Mouse (Mus musculus): ENCODE measurements at regions not wholly inside any gene's neighbourhood (a gene's known extent, or its start where the extent isn't known, plus 50 kb on each side); places are given as distances from the start of the nearest gene placed in this dataset.

DNA sequence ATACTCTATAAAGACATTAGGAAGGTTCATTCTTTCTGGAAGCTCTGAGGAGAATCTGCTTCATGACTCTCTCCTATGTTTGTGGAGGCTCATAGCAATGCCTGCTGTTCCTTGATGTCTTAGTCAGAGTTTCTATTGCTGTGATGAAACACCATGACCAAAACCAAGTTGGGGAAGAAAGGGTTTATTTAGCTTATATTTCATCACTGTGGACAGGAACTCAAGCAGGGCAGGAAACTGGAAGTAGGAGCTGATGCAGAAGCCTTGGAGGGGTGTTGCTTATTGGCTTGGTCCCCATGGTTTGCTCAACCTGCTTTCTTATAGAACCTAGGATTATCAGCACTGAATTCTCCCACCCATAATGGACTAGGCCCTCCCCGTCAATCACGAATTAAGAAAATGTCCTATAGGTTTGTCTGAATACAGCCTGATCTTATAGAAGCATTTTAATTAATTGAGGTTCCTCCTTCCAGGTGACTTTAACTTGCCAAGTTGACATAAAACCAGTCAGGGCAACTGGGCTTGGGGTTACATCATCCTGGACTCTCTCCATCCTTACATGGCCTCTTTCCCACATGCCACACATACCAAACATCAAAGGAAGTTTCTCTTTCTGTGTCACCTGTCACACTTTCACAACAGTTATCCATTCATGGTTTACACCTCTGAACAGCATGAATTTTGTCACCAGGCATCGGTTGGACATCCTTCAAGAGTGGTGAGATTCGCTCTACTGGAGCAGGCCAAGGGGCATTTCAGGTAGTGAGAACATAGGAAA lies 85.3 kb upstream of the Serp2 start:
- H3K36me3 ChIP-seq (ENCODE audit: insufficient read depth), result no peaks in the 10 kb centered on the region
- H3K4me1 ChIP-seq (ENCODE audit: insufficient read depth), result no peaks in the 10 kb centered on the region
- H3K27ac ChIP-seq (ENCODE audit: low read depth), result no peak overlapping the region
- H3K4me3 ChIP-seq (ENCODE audit: low read depth, low read length), result no peak overlapping the region
- no peaks in the 10 kb centered on the region for H3K9me3 ChIP-seq (ENCODE audit: low read depth, low read length)
- DNase-seq, result no peak
- 86% methylated on average over 4 of the region's 4 CpGs for WGBS
- no peak overlapping the region for H3K9ac ChIP-seq
- H3K4me2 ChIP-seq, result no peak overlapping the region
- no peaks in the 10 kb centered on the region for H3K27me3 ChIP-seq (ENCODE audit: insufficient read depth, low read length)
- no peak for ATAC-seq (ENCODE audit: insufficient read depth)
- no peak for TF ChIP-seq CTCF (IDR thresholded peaks at IDR 0.05; ENCODE audit: low read depth)

DNA sequence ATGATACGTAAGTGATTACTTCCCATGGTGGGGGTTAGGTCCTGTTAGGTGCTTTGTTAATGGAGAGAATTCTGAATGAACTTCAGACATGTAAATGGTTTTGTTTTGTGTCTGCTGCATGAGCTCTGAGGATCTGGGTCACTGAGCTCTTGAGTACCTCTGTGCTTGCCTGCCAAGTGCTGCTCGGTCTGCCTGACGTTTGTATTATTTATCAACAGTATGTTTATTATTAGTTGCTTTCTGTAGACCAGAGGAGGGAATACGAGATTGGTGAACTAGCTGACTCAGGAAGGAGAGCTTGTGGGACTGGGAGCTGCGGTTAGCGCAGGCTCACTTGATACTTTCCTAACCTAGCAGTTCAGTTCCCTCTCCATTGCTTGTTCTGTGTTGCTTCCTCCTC lies 76.5 kb upstream of the Serp2 start:
- no peak overlapping the region for H3K4me3 ChIP-seq (ENCODE audit: low read depth, low read length)
- no peaks in the 10 kb centered on the region for H3K27me3 ChIP-seq (ENCODE audit: insufficient read depth, low read length)
- H3K4me2 ChIP-seq, result no peak overlapping the region
- no peaks in the 10 kb centered on the region for H3K9me3 ChIP-seq (ENCODE audit: low read depth, low read length)
- no peak for DNase-seq
- no peak for TF ChIP-seq CTCF (IDR thresholded peaks at IDR 0.05; ENCODE audit: low read depth)
- peaks cover 7% of the 10 kb centered on the region; the same call in 1 of the 2 replicates for H3K4me1 ChIP-seq (ENCODE audit: insufficient read depth)
- H3K9ac ChIP-seq, result no peak overlapping the region
- no peaks in the 10 kb centered on the region for H3K36me3 ChIP-seq (ENCODE audit: insufficient read depth)
- ATAC-seq (ENCODE audit: insufficient read depth), result no peak
- H3K27ac ChIP-seq (ENCODE audit: low read depth), result no peak overlapping the region
- 48% methylated on average over 6 of the region's 6 CpGs for WGBS

DNA sequence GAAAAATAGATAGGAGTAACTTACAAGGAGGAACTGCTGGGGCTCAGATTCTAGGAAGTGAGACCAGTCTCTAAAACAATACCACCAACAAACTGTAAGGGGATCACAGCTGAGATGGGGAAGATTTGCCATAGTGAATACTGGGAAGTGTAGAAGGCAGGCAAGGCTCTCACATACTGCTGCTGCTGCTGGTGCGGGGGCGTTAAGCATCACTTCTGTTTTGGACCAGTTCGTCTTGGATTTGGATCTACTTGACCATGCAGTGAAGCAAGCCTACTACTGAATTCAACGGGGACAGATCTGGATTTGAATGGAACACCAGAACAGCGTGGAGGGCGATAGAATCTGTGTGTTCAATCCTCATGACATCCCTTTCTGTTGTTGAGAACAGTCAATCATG lies 76.1 kb upstream of the Serp2 start:
- peaks cover 7% of the 10 kb centered on the region; the same call in 1 of the 2 replicates for H3K4me1 ChIP-seq (ENCODE audit: insufficient read depth)
- H3K9ac ChIP-seq, result no peak overlapping the region
- no peak overlapping the region for H3K27ac ChIP-seq (ENCODE audit: low read depth)
- TF ChIP-seq CTCF (IDR thresholded peaks at IDR 0.05; ENCODE audit: low read depth), result no peak
- 72% methylated on average over 6 of the region's 6 CpGs for WGBS
- no peak for ATAC-seq (ENCODE audit: insufficient read depth)
- H3K4me3 ChIP-seq (ENCODE audit: low read depth, low read length), result no peak overlapping the region
- no peak overlapping the region for H3K4me2 ChIP-seq
- H3K27me3 ChIP-seq (ENCODE audit: insufficient read depth, low read length), result no peaks in the 10 kb centered on the region
- no peaks in the 10 kb centered on the region for H3K9me3 ChIP-seq (ENCODE audit: low read depth, low read length)
- DNase-seq, result no peak
- no peaks in the 10 kb centered on the region for H3K36me3 ChIP-seq (ENCODE audit: insufficient read depth)

DNA sequence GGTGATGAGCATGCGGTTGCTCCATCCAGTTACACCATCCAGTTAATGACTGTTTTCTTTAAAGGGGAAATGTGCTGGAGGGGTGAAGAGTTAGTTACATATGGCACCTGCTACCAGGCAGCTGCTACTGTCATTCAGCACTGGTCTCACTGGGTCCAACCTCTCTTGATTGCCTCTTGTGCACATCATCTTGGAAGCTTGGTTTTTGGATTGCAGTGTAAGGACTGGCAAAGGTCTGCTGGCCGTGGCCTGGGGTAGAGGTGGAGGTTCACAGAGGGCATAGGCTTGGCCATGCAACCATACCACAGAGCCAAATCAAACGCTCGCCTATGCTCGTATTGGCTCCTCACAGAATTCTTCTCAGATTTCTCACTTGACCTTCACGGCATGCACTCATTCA lies 75.1 kb upstream of the Serp2 start:
- Histone ChIP-seq H3K27me3 (ENCODE audit: insufficient read depth, low read length) (no peaks in the 10 kb centered on the region), H3K36me3 (ENCODE audit: insufficient read depth) (no peaks in the 10 kb centered on the region), H3K9ac (no peak overlapping the region), H3K4me1 (ENCODE audit: insufficient read depth) (peaks cover 7% of the 10 kb centered on the region; the same call in 1 of the 2 replicates), H3K9me3 (ENCODE audit: low read depth, low read length) (no peaks in the 10 kb centered on the region), H3K27ac (ENCODE audit: low read depth) (no peak overlapping the region), H3K4me3 (ENCODE audit: low read depth, low read length) (no peak overlapping the region), H3K4me2 (no peak overlapping the region)
- TF ChIP-seq CTCF (IDR thresholded peaks at IDR 0.05; ENCODE audit: low read depth), result no peak
- DNase-seq (no peak), ATAC-seq (ENCODE audit: insufficient read depth) (no peak)
- 61% methylated on average over 6 of the region's 6 CpGs for WGBS

DNA sequence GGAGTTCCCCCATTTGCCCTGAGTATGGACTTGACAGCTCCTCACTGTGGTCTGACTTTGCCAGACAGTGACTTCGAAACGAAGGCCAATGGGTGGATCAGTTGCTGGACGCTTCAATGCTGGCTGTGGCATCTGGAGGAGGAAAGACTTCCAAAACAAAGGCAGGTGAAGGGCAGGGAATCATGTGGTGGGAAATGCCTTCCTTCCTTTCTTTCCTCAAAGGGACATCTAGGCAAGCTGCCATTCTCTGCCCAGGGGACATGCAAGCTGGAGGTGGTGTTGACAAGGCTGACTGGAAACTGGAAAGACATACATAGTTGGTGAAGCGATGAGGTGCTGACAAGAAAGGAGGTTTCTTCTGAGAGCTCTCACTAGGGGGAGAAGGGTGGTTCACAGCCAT lies 74.5 kb upstream of the Serp2 start:
- no peak for TF ChIP-seq CTCF (IDR thresholded peaks at IDR 0.05; ENCODE audit: low read depth)
- DNase-seq, result no peak
- Histone ChIP-seq H3K9me3 (ENCODE audit: low read depth, low read length) (no peaks in the 10 kb centered on the region), H3K9ac (no peak overlapping the region), H3K27ac (ENCODE audit: low read depth) (no peak overlapping the region), H3K4me2 (no peak overlapping the region), H3K27me3 (ENCODE audit: insufficient read depth, low read length) (no peaks in the 10 kb centered on the region), H3K4me1 (ENCODE audit: insufficient read depth) (peaks cover 7% of the 10 kb centered on the region; the same call in 1 of the 2 replicates), H3K36me3 (ENCODE audit: insufficient read depth) (no peaks in the 10 kb centered on the region), H3K4me3 (ENCODE audit: low read depth, low read length) (no peak overlapping the region)
- no peak for ATAC-seq (ENCODE audit: insufficient read depth)
- 69% methylated on average over 4 of the region's 4 CpGs for WGBS

DNA sequence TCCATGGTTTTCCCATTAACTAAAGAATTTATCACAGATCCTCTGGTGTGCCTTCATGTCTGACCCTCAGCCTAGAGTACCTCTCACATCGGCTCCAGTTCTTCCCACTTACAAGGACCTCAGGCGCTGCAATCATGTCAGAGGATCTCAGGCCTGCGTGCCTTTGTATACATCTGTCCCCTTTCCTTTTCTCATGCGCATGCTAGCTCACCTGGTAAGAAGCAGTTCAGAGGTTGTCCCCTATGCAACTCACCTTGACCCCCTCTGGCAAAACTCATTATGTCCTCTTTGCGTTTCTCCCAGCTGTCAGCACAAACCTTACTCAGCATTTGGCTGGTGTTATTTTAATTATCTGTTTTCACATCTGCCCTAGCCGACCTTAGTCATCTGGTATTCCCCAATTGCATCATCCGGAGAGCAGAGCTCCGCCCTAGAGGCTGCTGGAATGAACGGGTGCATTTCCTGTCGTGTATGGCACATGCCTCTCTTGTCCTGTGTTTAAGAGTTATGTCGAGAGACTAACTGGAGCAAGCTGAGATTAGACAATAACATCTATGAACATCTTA lies 73.3 kb upstream of the Serp2 start:
- WGBS, result 72% methylated on average over 11 of the region's 11 CpGs
- H3K9ac ChIP-seq, result no peak overlapping the region
- no peak for DNase-seq
- H3K27me3 ChIP-seq (ENCODE audit: insufficient read depth, low read length), result no peaks in the 10 kb centered on the region
- H3K4me2 ChIP-seq, result no peak overlapping the region
- H3K9me3 ChIP-seq (ENCODE audit: low read depth, low read length), result no peaks in the 10 kb centered on the region
- H3K36me3 ChIP-seq (ENCODE audit: insufficient read depth), result no peaks in the 10 kb centered on the region
- TF ChIP-seq CTCF (IDR thresholded peaks at IDR 0.05; ENCODE audit: low read depth), result no peak
- no peak overlapping the region for H3K4me3 ChIP-seq (ENCODE audit: low read depth, low read length)
- no peak for ATAC-seq (ENCODE audit: insufficient read depth)
- peaks cover 16% of the 10 kb centered on the region for H3K4me1 ChIP-seq (ENCODE audit: insufficient read depth)
- no peak overlapping the region for H3K27ac ChIP-seq (ENCODE audit: low read depth)

DNA sequence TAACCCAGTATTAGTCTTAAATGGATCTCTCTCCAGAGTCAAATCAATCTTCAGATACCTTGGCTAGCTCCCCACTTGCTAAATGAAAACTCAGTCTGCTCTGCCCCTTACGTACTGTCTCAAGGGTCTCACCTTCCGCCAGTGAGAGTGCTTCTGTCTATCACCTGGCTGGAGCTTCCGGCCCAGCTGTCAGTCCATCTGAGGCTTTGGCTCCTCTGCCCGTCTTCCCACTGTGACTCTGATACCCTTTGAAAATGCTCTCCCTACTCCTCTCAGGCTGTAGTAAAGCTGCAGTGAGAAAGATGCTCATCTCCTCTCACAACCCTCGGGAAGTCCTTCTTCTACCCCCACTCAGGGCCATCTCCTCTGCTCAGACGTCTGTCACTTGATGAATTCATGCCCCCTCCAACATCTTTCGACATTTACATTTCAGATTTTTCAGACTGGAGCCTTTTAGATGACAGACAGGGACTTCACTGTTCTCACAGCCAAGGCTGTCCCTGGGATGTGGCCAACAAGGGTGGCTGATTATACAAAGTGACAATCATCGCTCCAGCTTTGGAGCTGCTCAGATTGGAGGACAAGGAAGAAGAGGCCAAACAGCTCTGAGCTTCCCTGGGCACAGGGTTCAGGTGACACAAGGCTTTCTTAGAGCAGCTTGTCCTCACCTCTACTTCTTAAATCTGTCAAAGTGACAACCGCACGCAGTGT lies 71.6 kb upstream of the Serp2 start:
- 62% methylated on average over 10 of the region's 10 CpGs for WGBS
- no peaks in the 10 kb centered on the region for H3K36me3 ChIP-seq (ENCODE audit: insufficient read depth)
- TF ChIP-seq CTCF (IDR thresholded peaks at IDR 0.05; ENCODE audit: low read depth), result no peak
- no peaks in the 10 kb centered on the region for H3K9me3 ChIP-seq (ENCODE audit: low read depth, low read length)
- no peak overlapping the region for H3K27ac ChIP-seq (ENCODE audit: low read depth)
- ATAC-seq (ENCODE audit: insufficient read depth) (no peak), DNase-seq (no peak)
- no peak overlapping the region for H3K4me3 ChIP-seq (ENCODE audit: low read depth, low read length)
- H3K27me3 ChIP-seq (ENCODE audit: insufficient read depth, low read length), result no peaks in the 10 kb centered on the region
- H3K9ac ChIP-seq, result no peak overlapping the region
- peaks cover 28% of the 10 kb centered on the region for H3K4me1 ChIP-seq (ENCODE audit: insufficient read depth)
- no peak overlapping the region for H3K4me2 ChIP-seq

Data from lung, embryonic 14.5 days (tissue).